Mouse (Mus musculus): ENCODE measurements around the gene Mrpl34.

DNA sequence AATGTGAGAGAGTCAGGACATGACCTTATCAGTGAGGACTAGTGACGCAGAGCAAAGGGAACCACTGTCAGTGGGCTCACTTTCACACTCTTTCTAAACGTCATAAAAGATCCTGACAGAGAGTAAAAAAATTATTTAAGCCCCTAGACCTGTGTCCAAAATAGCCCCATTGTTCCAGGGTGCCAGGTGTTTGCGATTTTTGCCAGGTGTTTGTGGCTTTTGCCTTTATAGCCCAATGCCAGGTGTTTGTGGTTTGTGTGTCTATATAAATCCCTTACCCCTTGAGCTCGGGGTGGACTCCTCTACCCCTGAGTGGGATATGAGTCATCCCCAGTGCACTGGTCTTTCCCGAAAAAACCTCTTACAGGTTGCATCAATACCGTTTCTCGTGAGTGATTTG is 19.7 kb upstream of the Mrpl34 start:
- TF ChIP-seq POLR2A (IDR thresholded peaks at IDR 0.05; ENCODE audit: borderline replicate concordance, extremely low read depth, insufficient read depth, insufficient read length, poor library complexity, severe bottlenecking) (no peak), CTCF (IDR thresholded peaks at IDR 0.05; ENCODE audit: borderline replicate concordance, extremely low read depth, insufficient read depth, insufficient read length) (no peak)

Measured in brain, embryonic 14.5 days (tissue).